Mouse (Mus musculus) kidney, adult 8-10 months (tissue): ENCODE measurements around the gene Spink2.
A peak's percentile ranks its signal among the peaks of the same experiment; 100 is the strongest.
"Not testable (repeated sequence)": the region's sequence is repeated elsewhere in the genome, so short reads cannot be mapped to it uniquely, and the experiment has no call there.

ENCODE experiments used
- DNase-seq, 2 experiments: peaks; one replicate each; pipeline ENCODE4 v3.0.0; 2022

Spink2 gene

GRCm38 (mm10) chr5:77193266-77193665 lies 18.0 kb downstream of the Spink2 start:
- no peak for DNase-seq

DNA sequence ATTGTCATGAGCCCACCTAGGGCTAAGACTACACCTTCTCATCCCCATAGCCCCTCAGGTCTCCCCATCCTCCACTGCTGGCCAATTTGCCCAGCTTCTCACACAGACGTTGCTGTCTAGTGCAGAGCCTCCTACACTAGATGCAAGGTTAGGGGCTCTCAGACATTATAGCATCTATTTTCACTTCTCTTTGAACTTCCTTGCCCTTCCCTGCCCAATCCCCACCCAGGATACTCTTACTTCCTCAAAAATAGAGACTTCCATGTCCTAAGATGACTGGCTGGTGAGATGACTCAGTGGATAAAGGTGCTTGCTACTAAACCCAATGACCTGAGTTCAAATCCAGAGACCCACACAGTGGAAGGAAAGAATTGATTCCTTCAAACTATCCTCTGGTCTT lies 19.6 kb downstream of the Spink2 start:
- no peak for DNase-seq

DNA sequence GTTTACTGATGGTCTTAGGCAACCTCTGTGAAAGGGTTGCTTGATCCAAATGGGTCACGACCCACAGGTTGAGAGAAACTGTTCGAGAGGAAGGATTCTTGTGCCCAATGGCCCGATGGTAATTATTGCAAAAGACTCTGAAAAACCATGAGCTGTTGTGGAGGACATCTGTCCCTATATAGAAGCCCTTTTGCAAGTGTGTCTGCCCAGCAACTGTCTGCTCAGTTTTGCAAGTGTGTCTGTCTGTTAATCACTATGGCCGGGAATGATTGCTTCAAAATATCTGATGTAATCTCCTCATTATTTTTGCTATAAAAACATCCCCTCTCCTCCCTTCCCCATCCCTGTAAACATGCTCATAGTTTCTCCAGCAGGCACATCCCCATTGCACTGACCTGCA lies 20.2 kb downstream of the Spink2 start:
- no peak for DNase-seq

DNA sequence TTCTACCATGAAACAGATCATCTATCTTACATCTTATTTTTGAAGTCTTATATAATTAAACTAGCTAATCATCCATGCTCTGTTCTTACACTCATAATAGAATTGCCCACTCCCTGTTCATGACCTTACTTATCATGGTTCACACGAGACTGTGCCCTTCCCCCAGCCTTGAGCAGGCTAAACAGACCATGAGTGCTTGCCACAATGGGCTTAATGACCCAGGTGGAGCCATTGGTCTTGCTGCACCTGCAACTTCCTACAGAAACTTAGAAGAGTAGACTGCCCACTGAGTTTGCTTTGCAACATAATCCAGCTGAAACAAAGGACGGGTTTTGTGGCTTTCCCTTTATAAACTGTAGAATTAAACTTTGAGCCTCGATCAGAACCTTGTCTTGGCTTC lies 22.5 kb downstream of the Spink2 start:
- DNase-seq: no peak

DNA sequence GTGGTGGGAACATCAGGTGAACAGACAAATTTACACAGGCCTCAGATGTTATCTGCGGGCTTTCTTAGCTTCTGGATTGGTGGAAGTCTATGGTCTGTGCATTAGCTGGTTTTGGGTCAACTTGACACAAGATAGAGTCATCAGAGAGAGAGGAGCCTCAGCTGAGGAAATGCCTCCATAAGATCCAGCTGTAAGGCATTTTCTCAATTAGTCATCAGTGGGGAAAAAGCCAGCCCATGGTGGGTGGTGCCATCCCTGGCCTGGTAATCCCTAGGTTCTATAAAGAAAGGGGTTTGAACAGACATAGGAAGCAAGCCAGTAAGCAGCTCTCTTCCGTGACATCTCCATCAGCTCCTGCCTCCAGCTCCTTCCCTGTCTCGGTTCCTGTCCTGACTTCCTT lies 25.9 kb downstream of the Spink2 start:
- DNase-seq: no peak

GRCm38 (mm10) chr5:77183876-77184275 lies 27.4 kb downstream of the Spink2 start:
- DNase-seq: not testable (repeated sequence)

GRCm38 (mm10) chr5:77183338-77183737 lies 27.9 kb downstream of the Spink2 start:
- DNase-seq: no peak

GRCm38 (mm10) chr5:77181508-77181907 lies 29.8 kb downstream of the Spink2 start:
- no peak for DNase-seq

DNA sequence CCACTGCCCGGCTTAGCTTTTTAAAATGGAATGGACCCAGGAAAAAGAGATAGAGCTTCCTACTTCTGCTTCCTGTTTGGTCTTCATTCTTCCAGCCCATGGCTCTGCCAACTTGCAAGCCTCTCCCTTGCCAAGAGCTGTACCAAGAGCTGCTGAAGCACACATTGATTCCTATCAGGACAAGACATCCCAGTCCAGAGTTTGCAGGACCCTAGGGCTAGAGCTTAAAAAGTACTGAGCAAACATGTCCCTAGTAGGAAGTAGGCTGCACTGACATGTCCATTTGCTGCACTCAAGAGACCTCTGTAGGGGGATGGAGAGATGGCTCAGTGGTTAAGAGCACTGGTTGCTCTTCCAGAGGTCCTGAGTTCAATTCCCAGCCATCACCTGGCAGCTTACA lies 32.3 kb downstream of the Spink2 start:
- DNase-seq: no peak

- DNase-seq: peak in 1 of 2 experiments; percentile 2
Measured at GRCm38 (mm10) chr5:77178008-77178407, 33.3 kb downstream of the Spink2 start.

DNA sequence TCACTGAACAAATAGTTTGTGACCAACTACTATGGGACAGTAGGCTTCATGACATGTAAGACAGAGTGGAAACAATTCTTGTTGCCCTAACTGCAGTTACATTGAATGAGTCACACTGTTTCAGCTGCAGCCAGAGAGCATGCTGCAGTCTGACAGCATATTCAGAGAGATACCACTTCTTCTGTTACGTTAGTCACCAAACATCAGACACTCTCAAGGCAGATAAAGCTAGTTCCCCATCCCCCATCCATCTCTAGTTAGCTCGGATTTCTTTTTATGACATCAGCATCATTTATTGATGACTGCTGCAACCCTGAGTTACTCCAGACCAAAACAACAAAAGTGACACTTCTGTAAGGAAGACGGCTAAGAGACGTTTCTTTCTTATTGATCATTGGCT lies 36.5 kb downstream of the Spink2 start:
- no peak for DNase-seq

- DNase-seq: peak; percentile 18 to 23
Measured at GRCm38 (mm10) chr5:77170593-77170992, 40.7 kb downstream of the Spink2 start.

DNA sequence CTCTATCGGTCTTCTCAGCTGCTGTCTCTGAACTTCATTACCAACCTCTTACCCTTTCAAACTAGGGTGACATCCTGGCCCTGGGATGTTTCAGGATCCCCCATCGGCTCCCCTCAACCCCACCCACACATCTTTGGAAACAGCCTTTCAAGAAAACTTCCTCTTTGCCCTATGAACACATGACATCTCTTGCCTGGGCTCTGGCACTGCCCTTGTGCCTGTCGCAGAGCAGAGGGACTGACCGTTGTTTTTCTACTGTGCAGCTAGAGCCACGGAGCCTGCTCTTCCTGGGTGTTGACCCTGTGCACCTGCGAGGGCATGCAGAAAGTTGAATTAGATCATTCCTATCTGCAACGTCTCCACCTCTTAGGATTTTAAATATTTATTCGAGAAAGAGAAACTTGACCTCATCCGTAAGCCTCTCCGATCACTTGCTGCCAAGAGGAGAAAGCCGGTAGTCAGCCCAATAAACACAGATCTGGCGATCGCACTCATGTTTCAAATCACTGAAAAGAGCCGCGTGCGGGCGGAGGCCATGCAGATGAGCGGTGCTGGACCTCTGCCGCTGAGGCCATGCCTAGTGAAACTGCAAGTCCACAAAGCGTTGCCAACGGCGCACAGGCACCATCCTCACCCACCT lies 43.8 kb downstream of the Spink2 start:
- no peak for DNase-seq

- no peak for DNase-seq
Measured at GRCm38 (mm10) chr5:77165703-77166625, 45.3 kb downstream of the Spink2 start.

- DNase-seq: no peak
Measured at GRCm38 (mm10) chr5:77163597-77163996, 47.7 kb downstream of the Spink2 start.

DNA sequence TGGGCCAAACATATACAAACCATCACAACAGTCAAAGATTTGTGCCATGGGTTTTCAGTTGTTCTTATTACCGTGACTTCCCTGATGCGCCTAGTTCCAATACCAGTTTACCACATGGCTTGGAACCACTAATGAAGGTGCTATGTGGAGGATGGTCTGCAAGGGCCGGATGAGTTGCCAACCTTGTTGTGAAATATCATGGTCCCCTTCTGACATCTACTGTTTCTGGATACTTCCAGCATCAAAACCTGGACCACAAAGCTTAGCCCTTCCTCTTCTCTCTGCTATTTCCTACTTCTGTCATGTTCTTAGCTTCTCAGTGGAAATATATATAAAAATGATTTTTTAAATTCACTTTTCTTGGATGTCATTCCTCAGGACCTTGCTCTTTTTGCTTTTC lies 48.7 kb downstream of the Spink2 start:
- DNase-seq: no peak

DNA sequence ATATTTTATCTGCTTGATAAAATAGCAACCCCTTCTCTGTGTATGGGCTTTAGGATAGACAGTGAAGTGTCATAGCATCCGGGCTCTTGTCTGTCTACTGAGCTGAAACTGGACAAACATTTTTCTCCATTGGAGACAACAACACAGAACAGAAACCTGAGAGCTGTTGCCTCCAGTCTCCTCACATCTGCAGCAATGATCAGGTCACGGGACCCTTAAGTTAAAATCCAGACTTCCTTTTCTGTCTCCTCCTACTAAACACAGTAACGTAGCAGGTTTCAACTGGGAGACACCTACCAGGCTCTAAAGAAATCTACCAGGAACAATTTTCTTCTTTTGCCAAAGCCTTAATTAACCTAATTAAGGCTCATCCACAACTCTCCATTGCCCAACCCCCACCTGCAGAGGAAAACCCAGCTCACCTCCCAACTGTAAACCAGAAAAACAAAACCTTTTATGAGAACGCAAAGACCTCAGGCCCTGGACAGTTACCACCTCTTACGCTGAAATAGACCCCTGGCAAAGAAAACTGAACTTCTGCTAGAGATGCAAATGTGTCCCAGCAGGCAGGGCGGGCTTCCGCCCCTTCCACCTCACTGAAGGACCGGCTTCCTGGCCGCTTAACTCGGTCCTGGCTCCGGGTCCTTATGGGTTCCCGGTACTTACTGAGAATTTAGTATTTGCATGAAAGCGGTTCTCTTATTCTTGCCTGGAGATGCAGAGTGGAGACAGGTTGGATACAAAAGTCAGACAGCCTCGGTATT lies 53.3 kb downstream of the Spink2 start:
- DNase-seq: no peak

GRCm38 (mm10) chr5:77156938-77157337 lies 54.3 kb downstream of the Spink2 start:
- DNase-seq: no peak

- no peak for DNase-seq
Measured at GRCm38 (mm10) chr5:77155526-77155925, 55.7 kb downstream of the Spink2 start.
